Mouse (Mus musculus): ENCODE results near the gene Adamts13. TPM values are rescaled to one million over a fixed set of nuclear protein-coding genes. Genes with fewer than 3 reads are reported as not detected.

Adamts13 gene
- polyA plus RNA-seq, 1 experiment from 2014 or later = not detected

- Histone ChIP-seq H3K4me1 (peaks cover 7% of the 10 kb centered on the region; the same call in 1 of the 2 replicates), H3K36me3 (no peaks in the 10 kb centered on the region), H3K27me3 (no peaks in the 10 kb centered on the region), H3K27ac (no peak overlapping the region), H3K4me2 (no peak overlapping the region), H3K9ac (no peak overlapping the region), H3K9me3 (no peaks in the 10 kb centered on the region), H3K4me3 (no peak overlapping the region)
- no peak for ATAC-seq (ENCODE audit: insufficient number of reproducible peaks, insufficient read depth, low FRiP score, low TSS enrichment, low read depth)
- 58% methylated on average over 8 of the region's 8 CpGs for WGBS
These were observed 69.1 kb downstream of the Adamts13 start for GRCm38 (mm10) chr2:27042131-27042844.

DNA sequence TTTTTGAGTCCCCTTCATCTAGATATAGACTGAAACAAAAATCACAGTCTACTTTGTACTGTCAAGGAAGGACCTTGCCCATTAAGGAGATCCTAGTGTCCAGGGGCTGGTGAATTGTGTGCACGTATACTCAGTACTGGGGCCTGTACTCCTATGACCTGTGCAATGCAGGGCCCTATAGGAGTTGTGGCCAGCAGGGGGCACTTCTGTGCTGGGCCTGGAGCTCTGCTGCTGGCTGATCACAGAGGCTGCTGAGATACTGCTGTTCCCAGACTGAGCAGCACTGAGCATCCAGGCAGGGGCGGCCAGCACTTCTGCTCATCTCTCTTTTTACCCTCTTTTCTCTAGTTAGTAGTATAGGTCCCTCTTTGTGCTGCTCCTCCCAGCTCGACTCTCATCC lies 70.2 kb downstream of the Adamts13 start:
- Histone ChIP-seq H3K27ac (no peak overlapping the region), H3K27me3 (no peaks in the 10 kb centered on the region), H3K4me1 (peaks cover 4% of the 10 kb centered on the region; the same call in 1 of the 2 replicates), H3K36me3 (no peaks in the 10 kb centered on the region), H3K4me3 (no peak overlapping the region), H3K9me3 (no peaks in the 10 kb centered on the region), H3K9ac (no peak overlapping the region), H3K4me2 (no peak overlapping the region)
- ATAC-seq (ENCODE audit: insufficient number of reproducible peaks, insufficient read depth, low FRiP score, low TSS enrichment, low read depth) = peak; percentile 68; the same call in 1 of the 2 replicates
- 23% methylated on average over 3 of the region's 3 CpGs for WGBS

DNA sequence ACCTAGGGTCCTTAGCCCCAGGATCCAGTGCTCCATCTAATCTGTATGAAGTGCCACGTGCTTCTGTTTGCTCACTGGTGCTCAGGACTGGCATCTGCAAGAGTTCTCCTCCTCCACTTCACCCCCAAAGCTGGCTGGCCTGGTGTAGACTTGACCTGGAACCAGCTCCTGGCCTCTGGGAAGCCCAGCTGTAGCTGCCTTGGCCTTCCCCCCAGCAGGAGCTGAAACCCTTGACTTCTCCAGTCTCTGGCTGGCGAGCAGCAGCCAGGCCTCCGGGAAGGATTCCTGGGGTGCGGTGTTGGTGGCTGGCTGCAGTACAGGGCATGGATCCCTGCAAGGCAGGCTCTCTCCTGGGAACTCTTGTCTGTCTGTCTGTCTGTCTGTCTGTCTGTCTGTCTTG lies 71.0 kb downstream of the Adamts13 start:
- Histone ChIP-seq H3K9me3 (no peaks in the 10 kb centered on the region), H3K27me3 (no peaks in the 10 kb centered on the region), H3K36me3 (no peaks in the 10 kb centered on the region), H3K4me1 (peaks cover under 1% of the 10 kb centered on the region; the same call in 1 of the 2 replicates), H3K27ac (no peak overlapping the region), H3K9ac (no peak overlapping the region), H3K4me2 (no peak overlapping the region), H3K4me3 (no peak overlapping the region)
- WGBS = 84% methylated on average over 4 of the region's 4 CpGs
- ATAC-seq (ENCODE audit: insufficient number of reproducible peaks, insufficient read depth, low FRiP score, low TSS enrichment, low read depth) = no peak

DNA sequence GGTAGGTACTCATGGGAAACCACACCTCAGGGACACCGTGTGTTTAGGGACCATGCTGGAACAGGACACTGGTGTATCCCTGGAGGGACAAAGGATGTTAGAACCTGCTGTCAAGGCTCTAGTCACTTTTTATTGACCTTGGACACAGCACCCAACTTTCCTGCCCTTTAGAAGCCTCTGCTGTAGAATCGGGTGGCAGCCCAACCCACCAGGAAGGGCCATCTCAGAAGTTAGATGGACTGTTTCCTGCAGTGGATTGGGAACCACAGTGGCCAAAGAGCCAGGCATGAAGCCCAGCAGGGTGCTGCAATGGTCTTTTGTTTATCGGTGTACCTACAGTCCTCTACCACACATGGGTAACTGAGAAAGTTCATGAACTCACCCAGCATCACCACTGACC lies 71.4 kb downstream of the Adamts13 start:
- no peak overlapping the region for H3K27ac ChIP-seq
- H3K27me3 ChIP-seq = no peaks in the 10 kb centered on the region
- ATAC-seq (ENCODE audit: insufficient number of reproducible peaks, insufficient read depth, low FRiP score, low TSS enrichment, low read depth) = no peak
- H3K4me1 ChIP-seq = no peaks in the 10 kb centered on the region
- H3K4me2 ChIP-seq = no peak overlapping the region
- no peak overlapping the region for H3K4me3 ChIP-seq
- H3K9ac ChIP-seq = no peak overlapping the region
- no peaks in the 10 kb centered on the region for H3K9me3 ChIP-seq
- no peaks in the 10 kb centered on the region for H3K36me3 ChIP-seq
- 83% methylated on average over 3 of the region's 3 CpGs for WGBS

DNA sequence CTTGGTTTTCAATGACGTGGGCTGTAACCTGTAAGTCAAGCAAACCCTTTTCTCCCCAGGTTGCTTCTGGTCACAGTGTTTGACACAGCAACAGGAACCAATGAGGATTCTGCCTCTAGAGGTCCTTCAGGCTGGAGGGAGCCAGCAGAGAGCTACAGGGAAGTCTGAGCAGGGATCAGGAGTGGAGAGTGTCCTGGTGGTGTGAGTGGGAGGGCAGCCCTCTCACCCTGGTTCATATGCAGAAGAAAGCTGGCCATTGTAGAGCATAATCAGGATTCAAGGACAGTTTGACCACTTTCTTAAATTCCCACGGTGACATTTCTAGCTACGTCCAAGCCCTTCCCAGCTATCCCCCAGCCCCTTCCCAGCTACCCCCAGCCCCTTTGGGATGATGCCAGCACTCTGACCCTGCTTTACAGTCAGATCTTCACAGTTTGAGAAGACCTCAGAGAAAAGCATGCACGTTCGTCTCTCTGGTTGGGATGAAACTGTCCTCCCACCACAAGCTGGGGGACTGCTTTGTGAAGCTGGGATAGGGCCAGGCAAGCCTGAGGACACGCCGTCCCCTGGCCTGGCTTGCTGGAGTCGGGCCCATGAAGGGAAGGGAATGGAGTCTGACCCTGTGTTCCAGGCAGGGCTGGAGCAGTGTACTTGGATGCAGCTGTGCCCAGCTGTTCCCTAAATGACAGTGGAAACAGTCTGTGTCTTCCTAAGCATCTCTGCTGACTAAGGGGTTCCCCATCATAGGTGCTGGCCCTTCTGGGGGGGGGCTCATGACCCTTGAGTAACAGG lies 73.0 kb downstream of the Adamts13 start:
- Histone ChIP-seq H3K27ac (no peak overlapping the region), H3K4me2 (no peak overlapping the region), H3K9ac (no peak overlapping the region), H3K27me3 (no peaks in the 10 kb centered on the region), H3K36me3 (no peaks in the 10 kb centered on the region), H3K4me3 (no peak overlapping the region), H3K4me1 (no peaks in the 10 kb centered on the region), H3K9me3 (no peaks in the 10 kb centered on the region)
- 64% methylated on average over 8 of the region's 8 CpGs for WGBS
- no peak for ATAC-seq (ENCODE audit: insufficient number of reproducible peaks, insufficient read depth, low FRiP score, low TSS enrichment, low read depth)

GRCm38 (mm10) chr2:27049408-27049807 lies 76.2 kb downstream of the Adamts13 start:
- Histone ChIP-seq H3K27me3 (no peaks in the 10 kb centered on the region), H3K27ac (no peak overlapping the region), H3K4me2 (no peak overlapping the region), H3K9ac (no peak overlapping the region), H3K4me1 (no peaks in the 10 kb centered on the region), H3K9me3 (no peaks in the 10 kb centered on the region), H3K4me3 (no peak overlapping the region), H3K36me3 (no peaks in the 10 kb centered on the region)
- 52% methylated on average over 6 of the region's 6 CpGs for WGBS
- ATAC-seq (ENCODE audit: insufficient number of reproducible peaks, insufficient read depth, low FRiP score, low TSS enrichment, low read depth) = no peak

DNA sequence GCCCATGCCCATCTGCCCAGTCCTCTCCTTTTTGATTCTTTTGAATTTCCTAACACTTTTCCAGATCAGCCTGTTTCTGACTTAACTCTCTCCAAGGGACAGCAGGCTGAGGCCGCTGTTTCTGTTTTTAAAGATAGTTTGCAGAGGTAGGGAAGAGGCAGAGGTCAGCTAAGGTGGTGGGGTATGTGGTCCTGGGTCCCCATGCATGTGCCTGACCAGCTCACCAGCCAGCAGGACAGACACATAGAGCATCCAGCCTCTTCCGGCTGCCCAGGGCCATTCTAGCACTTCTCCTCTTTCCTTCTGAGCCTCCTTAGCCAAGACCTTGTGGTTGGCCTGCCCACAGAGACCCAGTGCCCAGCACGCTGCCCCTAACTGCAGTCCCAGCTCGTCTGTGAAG lies 85.0 kb downstream of the Adamts13 start:
- Histone ChIP-seq H3K9me3 (no peaks in the 10 kb centered on the region), H3K4me2 (peak overlapping the region; percentile 26), H3K36me3 (no peaks in the 10 kb centered on the region), H3K27ac (peak overlapping the region; percentile 73), H3K4me1 (peaks cover 18% of the 10 kb centered on the region), H3K4me3 (no peak overlapping the region), H3K27me3 (no peaks in the 10 kb centered on the region), H3K9ac (peak overlapping the region; percentile 49; the same call in 1 of the 2 replicates)
- whole genome bisulfite sequencing = 48% methylated on average over 4 of the region's 4 CpGs
- no peak for ATAC-seq (ENCODE audit: insufficient number of reproducible peaks, insufficient read depth, low FRiP score, low TSS enrichment, low read depth)

GRCm38 (mm10) chr2:27058751-27059150 lies 85.5 kb downstream of the Adamts13 start:
- H3K4me1 ChIP-seq = peaks cover 18% of the 10 kb centered on the region
- no peaks in the 10 kb centered on the region for H3K27me3 ChIP-seq
- no peak overlapping the region for H3K4me3 ChIP-seq
- ATAC-seq (ENCODE audit: insufficient number of reproducible peaks, insufficient read depth, low FRiP score, low TSS enrichment, low read depth) = peak; percentile 65; the same call in 1 of the 2 replicates
- 0 out of 2 replicates have a peak overlapping the region, but pooled peaks have one; percentile 49 for H3K9ac ChIP-seq
- H3K4me2 ChIP-seq = peak overlapping the region; percentile 26
- WGBS = 39% methylated on average over 12 of the region's 12 CpGs
- H3K27ac ChIP-seq = peak overlapping the region; percentile 73
- H3K9me3 ChIP-seq = no peaks in the 10 kb centered on the region
- no peaks in the 10 kb centered on the region for H3K36me3 ChIP-seq

DNA sequence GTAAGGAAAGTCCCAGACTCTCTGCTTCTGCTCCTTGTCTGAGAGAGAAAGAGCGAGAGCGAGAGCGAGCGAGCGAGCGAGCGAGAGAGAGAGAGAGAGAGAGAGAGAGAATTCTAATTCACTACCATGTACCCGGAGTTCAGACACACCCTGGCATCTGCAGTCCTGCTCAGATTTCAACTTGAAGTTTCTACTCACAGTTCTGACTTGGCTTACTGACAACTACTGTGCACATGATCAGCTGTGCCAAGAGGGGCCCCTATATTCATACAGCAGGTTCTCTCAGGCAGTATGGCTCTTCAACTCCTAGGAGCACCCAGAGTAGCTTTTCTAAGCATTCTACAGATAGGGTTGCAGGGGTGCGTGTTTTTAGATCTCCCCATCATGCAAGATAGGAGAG lies 86.0 kb downstream of the Adamts13 start:
- 0 out of 2 replicates have a peak, but pooled peaks have one; percentile 17 for ATAC-seq (ENCODE audit: insufficient number of reproducible peaks, insufficient read depth, low FRiP score, low TSS enrichment, low read depth)
- Histone ChIP-seq H3K4me3 (no peak overlapping the region), H3K36me3 (no peaks in the 10 kb centered on the region), H3K4me2 (peak overlapping the region; percentile 26), H3K27ac (peak overlapping the region; percentile 73), H3K27me3 (no peaks in the 10 kb centered on the region), H3K9ac (no peak overlapping the region), H3K4me1 (peaks cover 18% of the 10 kb centered on the region), H3K9me3 (no peaks in the 10 kb centered on the region)
- WGBS = 70% methylated on average over 9 of the region's 9 CpGs

Other genes starting within 250 kb of the Adamts13 start
- not detected in 2 replicates for gene Abo, start 108.4 kb upstream of the Adamts13 start, polyA plus RNA-seq (2015; fragmentation: Nextera tagmentation; extraction: Ambion mirVana)
- gene Surf6, start 70.5 kb upstream of the Adamts13 start, polyA plus RNA-seq (2015; fragmentation: Nextera tagmentation; extraction: Ambion mirVana) = 32.9 and 33.1 TPM in 2 replicates
- 55.1 and 60.5 TPM in 2 replicates for gene Med22, start 62.7 kb upstream of the Adamts13 start, polyA plus RNA-seq (2015; fragmentation: Nextera tagmentation; extraction: Ambion mirVana)
- gene Rpl7a, start 62.7 kb upstream of the Adamts13 start, polyA plus RNA-seq (2015; fragmentation: Nextera tagmentation; extraction: Ambion mirVana) = 596 and 711 TPM in 2 replicates
- gene Surf2, start 57.0 kb upstream of the Adamts13 start, polyA plus RNA-seq (2015; fragmentation: Nextera tagmentation; extraction: Ambion mirVana) = 49.0 and 49.1 TPM in 2 replicates
- gene Surf1, start 56.9 kb upstream of the Adamts13 start, polyA plus RNA-seq (2015; fragmentation: Nextera tagmentation; extraction: Ambion mirVana) = 54.1 and 63.3 TPM in 2 replicates
- 203 and 220 TPM in 2 replicates for gene Surf4, start 39.5 kb upstream of the Adamts13 start, polyA plus RNA-seq (2015; fragmentation: Nextera tagmentation; extraction: Ambion mirVana)
- 0.22 TPM in 1 of 2 replicates, not detected in the other for gene Stkld1, start 39.4 kb upstream of the Adamts13 start, polyA plus RNA-seq (2015; fragmentation: Nextera tagmentation; extraction: Ambion mirVana)
- 51.9 and 55.3 TPM in 2 replicates for gene Rexo4, start 9.0 kb upstream of the Adamts13 start, polyA plus RNA-seq (2015; fragmentation: Nextera tagmentation; extraction: Ambion mirVana)
- gene Cacfd1, start 36.5 kb downstream of the Adamts13 start, polyA plus RNA-seq (2015; fragmentation: Nextera tagmentation; extraction: Ambion mirVana) = 78.0 and 80.0 TPM in 2 replicates
- gene Slc2a6, start 54.6 kb downstream of the Adamts13 start, polyA plus RNA-seq (2015; fragmentation: Nextera tagmentation; extraction: Ambion mirVana) = 0.44 and 0.84 TPM in 2 replicates
- gene Mymk, start 98.8 kb downstream of the Adamts13 start, polyA plus RNA-seq (2015; fragmentation: Nextera tagmentation; extraction: Ambion mirVana) = 3.5 and 6.4 TPM in 2 replicates
- gene Adamtsl2, start 106.0 kb downstream of the Adamts13 start, polyA plus RNA-seq (2015; fragmentation: Nextera tagmentation; extraction: Ambion mirVana) = 2.9 and 4.3 TPM in 2 replicates
- gene Fam163b, start 169.1 kb downstream of the Adamts13 start, polyA plus RNA-seq (2015; fragmentation: Nextera tagmentation; extraction: Ambion mirVana) = 0.24 and 0.37 TPM in 2 replicates
- 0.07 and 0.14 TPM in 2 replicates for gene Dbh, start 191.8 kb downstream of the Adamts13 start, polyA plus RNA-seq (2015; fragmentation: Nextera tagmentation; extraction: Ambion mirVana)

Data from embryonic facial prominence, embryonic 13.5 days (tissue).